Mouse (Mus musculus) brain, embryonic 14.5 days (tissue): ENCODE results near the gene 1700092M07Rik.

Source experiments
- CTCF ChIP-seq: fragments of 200-500 bp; IDR thresholded peaks from 2 replicates; pipeline ENCODE4 v1.5.1; 2012; ENCODE audit warnings: inconsistent platforms, mild to moderate bottlenecking, moderate library complexity, borderline replicate concordance; ENCODE audit not compliant: insufficient read depth, insufficient read length; ENCODE audit errors: extremely low read depth
- POLR2A ChIP-seq: fragments of 200-500 bp; IDR thresholded peaks from 2 replicates; pipeline ENCODE4 v1.6.1; 2012; ENCODE audit warnings: mild to moderate bottlenecking, inconsistent platforms, borderline replicate concordance; ENCODE audit not compliant: poor library complexity, insufficient read depth, insufficient read length, severe bottlenecking; ENCODE audit errors: extremely low read depth

GRCm38 (mm10) chr19:8739646-8740045, 872 bp upstream of the 1700092M07Rik start:
- no peak for TF ChIP-seq CTCF
- no peak for TF ChIP-seq POLR2A
